Mouse (Mus musculus): Measurements from ENCODE around the gene Tspan31.
A peak's percentile ranks its signal among the peaks of the same experiment; 100 is the strongest.

- TF ChIP-seq POLR2A (IDR thresholded peaks at IDR 0.05; ENCODE audit: extremely low read depth, insufficient read depth, low read length) (no peak), CTCF (IDR thresholded peaks at IDR 0.05; ENCODE audit: extremely low read depth, insufficient read depth, low read length) (0 out of 2 replicates have a peak, but pooled peaks have one; percentile 3)
Measured at GRCm38 (mm10) chr10:127079665-127080391, 9.8 kb upstream of the Tspan31 start.

All from cortical plate, adult 2 months (tissue).